Mouse (Mus musculus) heart, postnatal 36 days (tissue): Measurements from ENCODE around the gene Dhdh. TPM values are rescaled to one million over a fixed set of nuclear protein-coding genes. Genes with fewer than 3 reads are reported as not detected.
"Not testable (repeated sequence)": the region's sequence is repeated elsewhere in the genome, so short reads cannot be mapped to it uniquely, and the experiment has no call there.

Experiments
- DNase-seq, 2 experiments: peaks; one replicate each; pipeline ENCODE4 v3.0.0; 2021 to 2022
- intact Hi-C: fragments of 180-260 bp; cut with DNase I; formaldehyde crosslinking; loops from one replicate; pipeline ENCODE4 v1.15.1; 2025
- total RNA-seq, 2 experiments: library from RNA; stranded (reverse); gene quantifications; 2 replicates each; pipeline ENCODE4 v1.2.3; 2021

The Dhdh gene
- total RNA-seq, 2 experiments from 2014 or later: 7.6 to 7.7 TPM

DNA sequence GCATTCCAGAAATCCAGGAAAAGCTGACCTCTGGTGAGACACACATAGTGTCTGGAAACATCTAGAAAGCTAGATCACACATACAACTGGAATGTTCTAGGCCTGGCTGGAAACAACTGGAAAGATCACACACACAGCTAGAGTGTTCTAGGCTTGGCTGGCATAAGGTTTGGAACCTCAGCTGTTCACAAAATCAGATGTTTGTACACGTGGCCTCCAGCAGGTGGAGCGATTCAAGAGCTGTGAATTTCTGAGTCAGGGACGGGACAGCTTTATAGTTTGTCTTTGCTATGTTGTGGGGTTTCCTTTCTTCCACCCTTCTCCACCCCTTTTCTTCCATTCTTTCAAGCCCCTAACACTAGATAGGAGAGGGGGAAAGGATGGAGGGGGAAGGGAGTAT, 11.6 kb downstream of the Dhdh start:
- peak; percentile 57 to 60 for DNase-seq
- intact Hi-C loops: loop anchor here (1.0 to 2.0 kb wide), 2 partner anchors 50 to 84 kb away; partner anchors contain the start of genes Plekha4 and Ppp1r15a

DNA sequence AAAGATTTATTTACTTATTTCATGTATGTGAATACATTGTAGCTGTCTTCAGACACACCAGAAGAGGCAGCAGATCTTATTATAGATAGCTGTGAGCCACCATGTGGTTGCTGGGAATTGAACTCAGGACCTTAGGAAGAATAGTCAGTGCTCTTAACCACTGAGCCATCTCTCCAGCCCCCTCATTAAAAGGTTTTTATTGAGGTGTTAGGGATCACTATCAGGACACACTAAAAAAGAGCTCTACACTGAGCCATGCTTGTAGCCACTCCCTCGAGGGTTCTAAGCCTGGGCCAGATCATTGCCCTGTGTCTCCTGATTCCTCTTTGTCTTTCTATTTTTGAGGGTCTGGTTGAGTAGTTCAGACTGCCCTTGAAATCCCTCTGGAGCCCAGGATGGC, 12.2 kb downstream of the Dhdh start:
- no peak for DNase-seq
- intact Hi-C loops: loop anchor here (2.0 kb wide), 1 partner anchor 50 kb away; the partner anchor contains the start of genes Plekha4 and Ppp1r15a

DNA sequence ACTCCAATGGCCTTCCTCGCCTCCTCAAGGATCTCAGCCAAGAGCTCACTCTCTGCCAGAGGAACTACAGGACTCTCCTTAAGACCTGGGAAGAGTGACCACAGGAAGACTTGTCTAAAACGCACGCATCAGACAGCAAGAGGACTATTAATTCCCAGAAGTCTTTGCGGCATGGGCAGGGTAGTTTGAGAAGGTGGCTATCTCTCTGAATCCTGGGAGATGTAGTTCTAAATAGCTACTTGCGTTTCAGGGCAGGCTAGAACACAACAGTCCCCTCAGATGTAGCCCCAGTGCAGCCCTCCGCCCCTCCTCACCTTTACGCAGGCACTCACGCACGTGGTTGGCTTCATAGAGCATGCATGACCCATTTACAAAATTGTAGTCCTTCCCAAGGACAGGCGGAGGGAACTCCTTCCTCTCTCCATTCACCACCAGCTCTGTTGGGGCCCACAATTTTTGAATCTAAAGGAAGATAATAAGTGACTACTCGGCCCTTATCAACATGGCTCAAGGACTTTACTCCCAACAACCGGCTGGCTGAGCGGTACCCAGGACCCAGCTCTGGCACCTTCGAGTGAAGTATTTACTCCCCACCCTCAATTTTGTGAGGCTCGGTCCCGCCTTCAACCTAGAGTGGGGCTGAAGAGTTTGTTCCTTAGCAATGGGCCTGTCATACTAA, 13.2 kb downstream of the Dhdh start:
- intact Hi-C loops: no loop called here
- no peak for DNase-seq

DNA sequence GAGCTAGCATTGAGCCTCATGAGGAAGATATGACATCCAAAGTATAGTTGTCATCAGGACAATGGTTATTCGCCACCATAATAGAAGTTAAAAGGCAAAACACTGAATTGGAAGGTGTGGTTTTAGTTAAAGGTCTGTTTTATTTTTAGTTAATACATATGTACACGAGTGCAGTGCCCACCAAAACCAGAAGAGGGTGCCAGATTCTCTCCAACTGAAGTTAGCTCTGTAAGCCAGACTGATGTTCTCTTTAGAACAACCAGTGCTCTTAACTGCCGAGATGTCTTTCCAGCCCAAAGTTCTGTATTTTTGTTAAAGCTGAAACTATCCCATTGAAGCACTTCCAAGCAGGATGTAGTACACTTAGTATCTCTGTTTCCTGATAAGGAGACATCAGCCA, 17.7 kb downstream of the Dhdh start:
- intact Hi-C loops: loop anchor here (2.0 kb wide), 1 partner anchor 58 kb away; no protein-coding TSS in a partner anchor

DNA sequence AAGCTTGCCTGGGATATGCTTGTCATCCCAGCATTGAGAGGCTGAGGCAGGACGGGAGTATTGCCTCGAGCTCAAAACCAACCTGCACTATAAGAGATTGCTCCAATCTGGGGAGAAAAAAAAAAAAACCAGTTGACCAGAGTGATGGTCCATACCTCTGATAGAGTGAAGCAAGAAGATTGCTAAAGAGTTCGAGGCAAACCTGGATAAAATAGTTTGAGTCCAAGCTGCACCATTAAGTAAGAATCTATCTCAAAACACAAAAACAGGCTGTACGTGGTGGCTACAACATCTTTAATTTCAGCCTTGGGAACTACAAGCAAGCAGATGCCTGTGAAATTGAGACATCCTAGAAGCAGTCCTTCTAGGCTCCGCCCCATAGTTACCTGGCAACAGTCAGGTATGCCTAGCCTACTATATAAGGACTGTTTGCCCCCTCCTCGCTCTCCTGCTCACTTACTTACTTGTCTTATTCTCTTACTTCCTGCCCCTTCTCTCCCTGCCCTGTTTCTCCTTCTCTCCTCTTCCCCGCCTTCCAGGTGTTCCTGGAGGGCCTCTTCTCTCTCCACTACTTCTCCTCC, 21.4 kb downstream of the Dhdh start:
- DNase-seq: no peak
- intact Hi-C loops: no loop called here

More for the DNA sequence above, 17.7 kb downstream of the Dhdh start:
- peak; percentile 72 to 87 for DNase-seq

DNA sequence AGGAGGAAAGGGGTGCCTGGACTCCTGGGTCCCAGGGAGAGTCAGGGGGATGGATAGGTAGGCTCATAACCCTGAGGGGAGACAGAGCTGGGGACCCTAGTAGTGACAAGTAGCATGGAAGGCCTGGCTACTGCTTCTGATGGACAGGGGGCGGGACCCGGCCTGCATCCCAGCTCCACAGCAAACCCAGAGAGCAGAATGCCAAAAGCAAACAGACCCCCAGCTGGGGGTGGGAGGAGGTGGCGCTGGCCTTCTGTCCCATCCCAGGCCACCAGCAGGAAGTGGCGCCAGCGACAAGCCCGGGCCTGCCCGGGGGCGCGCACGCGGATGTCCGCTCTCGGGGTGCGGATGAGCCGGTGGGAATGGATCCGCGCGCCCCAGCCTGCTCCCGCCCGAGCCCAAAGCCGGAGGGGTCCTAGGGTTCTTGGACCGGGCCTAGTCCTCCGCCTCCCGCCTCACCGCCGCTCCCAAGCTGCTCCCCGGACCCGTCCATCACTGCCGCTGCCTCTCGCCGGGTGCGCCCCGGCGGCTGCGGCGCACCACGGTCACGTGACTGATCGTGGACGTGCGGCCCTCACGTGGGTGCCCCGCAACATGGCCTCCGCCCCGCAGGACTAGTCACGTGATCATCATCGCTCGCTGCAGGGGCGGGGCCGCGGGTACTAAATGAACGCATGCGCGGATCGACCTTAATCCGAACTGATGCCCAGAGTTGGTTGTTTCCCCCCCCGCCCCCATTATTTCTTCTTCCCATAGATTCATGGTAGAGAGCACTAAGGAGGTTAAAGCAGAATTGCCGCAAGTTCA, 22.1 kb downstream of the Dhdh start, which contains the start of gene Bax:
Gene Bax (minus strand): TSS at position 616 of the 807 bp plus-strand sequence.
- intact Hi-C loops: no loop called here
- peak; percentile 93 to 94 for DNase-seq

DNA sequence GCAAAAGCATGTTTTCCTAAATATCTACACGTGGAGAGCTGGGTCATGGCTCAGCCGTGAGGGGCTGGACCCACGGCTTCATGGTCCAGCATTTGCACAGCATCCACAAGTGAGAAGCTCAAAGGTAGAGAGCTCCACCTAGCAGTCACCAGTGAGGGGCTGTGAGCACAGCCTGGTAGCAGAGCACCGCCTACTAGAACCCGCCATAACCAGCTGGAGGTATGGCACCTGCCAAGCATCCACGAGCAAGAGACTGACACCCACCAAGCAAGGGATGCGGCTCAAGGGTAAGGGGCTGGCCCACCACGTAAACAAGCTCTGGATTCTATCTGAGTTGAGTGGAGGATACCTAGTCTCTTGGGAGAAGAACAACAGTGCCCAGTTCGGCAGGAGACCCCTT, 23.1 kb downstream of the Dhdh start:
- intact Hi-C loops: no loop called here
- DNase-seq: no peak

DNA sequence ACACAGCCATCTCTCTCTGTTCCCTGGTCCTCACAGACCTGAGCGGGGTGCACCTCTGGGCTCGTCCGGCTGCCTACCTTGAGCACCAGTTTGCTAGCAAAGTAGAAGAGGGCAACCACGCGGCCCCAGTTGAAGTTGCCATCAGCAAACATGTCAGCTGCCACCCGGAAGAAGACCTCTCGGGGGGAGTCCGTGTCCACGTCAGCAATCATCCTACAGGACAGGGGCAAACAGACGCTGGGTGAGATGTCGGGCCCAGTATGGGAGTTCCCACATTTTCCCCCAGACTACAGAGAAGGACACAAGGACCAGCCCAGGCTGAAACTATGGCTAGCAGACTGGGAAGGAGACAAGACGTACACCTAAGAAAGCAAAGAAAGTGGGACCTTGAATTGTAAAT, 23.5 kb downstream of the Dhdh start:
- intact Hi-C loops: no loop called here
- DNase-seq: no peak

DNA sequence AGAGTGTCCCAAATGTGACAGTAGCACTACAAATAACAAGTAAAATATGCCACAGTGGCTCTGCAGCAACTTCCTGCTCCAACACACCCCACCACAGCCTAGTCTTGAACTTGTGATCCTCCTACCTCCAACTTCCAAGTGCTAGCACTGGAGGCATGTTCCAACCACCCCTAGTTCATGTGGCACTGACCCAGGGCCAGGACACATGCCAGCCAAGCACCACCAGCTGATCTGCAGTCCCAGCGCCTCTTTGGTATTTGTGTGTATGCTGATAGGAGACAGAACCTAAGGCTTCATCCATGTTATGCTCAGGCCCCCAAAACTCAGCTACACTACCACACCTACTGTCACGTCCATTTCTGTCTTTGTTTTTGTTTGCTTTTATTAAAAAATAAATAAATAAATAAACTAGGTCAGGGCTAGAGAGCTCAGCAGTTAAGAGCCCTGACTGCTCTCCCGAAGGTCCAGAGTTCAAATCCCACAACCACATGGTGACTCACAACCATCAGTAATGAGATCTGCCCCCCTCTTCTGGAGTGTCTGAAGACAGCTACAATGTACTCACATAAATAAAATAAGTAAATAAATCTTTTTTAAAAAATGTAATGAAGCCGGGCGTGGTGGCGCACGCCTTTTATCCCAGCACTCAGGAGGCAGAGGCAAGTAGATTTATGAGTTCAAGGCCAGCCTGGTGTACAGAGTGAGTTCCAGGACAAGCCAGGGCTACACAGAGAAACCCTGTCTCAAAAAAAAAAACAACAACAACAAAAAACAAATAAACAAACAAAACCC, 24.4 kb downstream of the Dhdh start:
- intact Hi-C loops: no loop called here
- DNase-seq: no peak

DNA sequence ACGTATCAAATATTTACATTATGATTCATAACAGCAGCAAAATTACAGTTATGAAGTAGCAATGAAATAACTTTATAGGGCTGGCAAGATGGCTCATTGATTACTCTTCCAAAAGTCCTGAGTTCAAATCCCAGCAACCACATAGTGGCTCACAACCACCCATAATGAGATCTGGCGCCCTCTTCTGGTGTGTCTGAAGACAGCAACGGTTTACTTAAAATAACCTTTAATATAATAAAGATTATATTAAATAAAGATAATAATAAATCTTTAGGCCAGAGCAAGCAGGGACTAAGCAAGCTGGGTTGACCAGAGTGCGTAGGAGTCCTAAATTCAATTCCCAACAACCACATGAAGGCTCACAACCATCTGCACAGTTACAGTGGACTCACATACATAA, 25.7 kb downstream of the Dhdh start:
- intact Hi-C loops: not testable (repeated sequence)

DNA sequence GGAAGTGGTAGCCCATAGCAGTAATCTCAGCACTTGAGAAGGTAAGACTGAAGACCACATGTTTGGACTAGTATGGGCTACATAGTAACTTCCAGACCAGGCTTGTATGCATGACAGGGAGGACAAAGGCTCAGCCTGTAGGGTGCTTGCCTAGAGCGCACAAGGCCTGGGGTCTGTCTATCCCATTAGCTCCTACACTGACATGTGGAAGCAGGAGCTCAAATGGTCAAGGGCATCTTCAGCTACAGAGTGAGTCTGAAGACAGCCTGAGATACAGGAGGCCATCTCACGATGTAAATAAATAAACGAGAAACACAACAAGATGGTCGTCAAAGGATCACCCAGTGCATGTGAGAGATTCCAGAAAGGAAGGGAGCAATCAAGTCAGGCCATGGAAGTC, 26.3 kb downstream of the Dhdh start:
- intact Hi-C loops: no loop called here
- no peak for DNase-seq

More for the DNA sequence above, 25.7 kb downstream of the Dhdh start:
- not testable (repeated sequence) for DNase-seq

DNA sequence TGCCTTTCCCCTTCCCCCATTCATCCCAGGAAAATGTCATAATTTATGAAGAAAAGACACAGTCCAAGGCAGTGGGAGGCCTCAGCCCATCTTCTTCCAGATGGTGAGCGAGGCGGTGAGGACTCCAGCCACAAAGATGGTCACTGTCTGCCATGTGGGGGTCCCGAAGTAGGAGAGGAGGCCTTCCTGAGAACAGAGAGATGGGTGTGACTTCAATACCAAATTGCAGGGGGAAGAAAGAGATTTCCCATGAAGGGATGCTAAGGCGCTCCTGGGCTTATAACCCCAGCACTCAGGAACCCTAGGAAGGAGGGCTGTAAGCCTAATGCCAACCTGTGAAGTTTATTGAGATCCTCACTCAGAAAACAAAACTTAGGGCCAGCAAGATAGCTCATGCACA, 26.8 kb downstream of the Dhdh start:
- intact Hi-C loops: no loop called here
- no peak for DNase-seq

DNA sequence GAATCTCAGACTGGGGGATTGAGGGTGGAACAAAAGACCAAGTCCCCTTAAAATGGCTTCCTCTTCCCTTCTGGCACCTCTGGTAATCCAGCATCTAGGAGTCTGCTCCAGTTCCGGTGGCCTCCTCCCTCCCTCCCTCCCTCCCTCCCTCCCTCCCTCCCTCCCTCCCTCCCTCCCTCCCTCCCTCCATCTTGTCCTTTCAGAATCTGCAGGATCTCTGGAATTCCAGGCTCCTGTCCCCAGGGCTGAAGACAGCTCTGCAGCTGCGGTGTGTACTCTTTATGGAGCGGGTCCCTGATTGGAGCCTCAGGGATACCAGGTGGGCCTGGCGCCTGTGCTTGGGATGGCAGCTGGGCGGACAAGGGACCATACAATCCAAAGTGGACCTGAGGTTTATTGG, 27.3 kb downstream of the Dhdh start:
- intact Hi-C loops: no loop called here
- no peak for DNase-seq

DNA sequence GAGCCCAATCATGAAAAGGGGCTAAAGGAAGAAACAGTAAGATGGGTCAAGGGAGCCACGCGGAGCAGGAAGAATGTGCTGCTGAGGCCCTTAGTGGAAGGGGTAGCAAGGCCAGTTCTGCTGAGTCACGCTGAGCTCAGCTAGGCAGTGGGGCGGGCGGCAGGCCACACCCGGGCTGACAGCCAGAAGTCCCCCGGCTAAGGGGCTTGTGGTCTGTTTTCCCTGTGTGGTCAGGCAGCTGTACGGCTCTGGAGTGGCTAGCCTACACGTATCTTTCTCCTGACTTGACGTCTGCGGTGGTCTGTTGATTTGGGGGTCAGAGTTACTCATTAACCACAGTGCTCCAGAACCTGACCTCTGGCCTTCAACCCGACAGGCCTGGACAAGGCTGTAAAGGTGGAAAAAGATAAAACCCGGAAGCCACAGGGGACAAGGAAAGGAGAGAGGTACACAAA, 27.7 kb downstream of the Dhdh start:
- intact Hi-C loops: no loop called here
- DNase-seq: peak; percentile 71 to 77

DNA sequence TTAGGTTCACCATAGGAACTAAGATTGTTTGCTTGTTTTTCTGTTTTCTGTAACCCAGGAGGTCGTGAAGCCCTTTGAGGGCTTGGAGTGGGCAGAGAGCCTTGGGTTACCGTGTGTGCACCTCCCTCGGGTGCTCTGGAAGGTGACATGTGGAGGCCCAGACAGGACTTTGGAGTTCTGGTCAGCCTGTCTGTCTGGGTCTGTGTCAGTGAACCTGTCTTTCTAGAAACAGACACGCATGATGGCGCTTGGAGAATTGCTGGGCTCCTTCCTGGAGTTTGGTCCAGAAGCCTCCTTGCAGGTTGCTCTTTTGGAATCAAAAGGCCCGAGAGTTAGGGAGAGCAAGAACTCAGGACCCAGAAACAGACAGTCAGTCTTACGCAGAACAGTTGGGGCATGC, 28.2 kb downstream of the Dhdh start:
- peak in 1 of 2 experiments; percentile 57 for DNase-seq
- intact Hi-C loops: no loop called here

DNA sequence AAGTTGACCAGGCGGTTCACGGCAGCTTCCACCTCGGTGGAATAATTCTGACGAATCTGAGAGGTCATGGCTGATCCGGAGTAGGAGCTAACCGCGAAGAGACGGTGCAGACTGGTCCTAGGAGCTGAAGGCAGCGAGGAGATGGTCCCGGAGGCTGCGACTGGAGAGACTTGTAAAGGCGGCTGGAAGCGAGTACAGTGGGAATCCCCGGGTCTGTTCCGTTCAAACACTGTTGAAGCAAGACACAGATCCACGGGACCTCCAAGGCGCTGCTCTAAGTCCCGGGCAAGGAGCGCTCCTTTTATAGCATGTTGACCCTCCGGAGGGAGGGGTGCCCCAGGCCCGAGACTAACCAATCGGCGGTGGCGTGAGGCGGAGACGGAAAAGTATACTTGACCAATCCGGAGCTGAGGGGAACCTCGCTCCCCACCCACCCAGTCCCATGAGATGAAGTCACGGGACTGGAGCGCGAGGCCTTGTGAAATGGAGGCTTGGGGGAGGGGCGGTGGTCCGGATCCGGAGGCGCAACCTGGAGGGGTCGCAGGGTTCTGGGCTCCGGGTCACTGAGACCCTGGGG, 29.0 kb downstream of the Dhdh start, which contains the start of gene Ftl1:
Gene Ftl1 (minus strand): TSS at position 321 of the 577 bp plus-strand sequence.
- intact Hi-C loops: not testable (repeated sequence)
- DNase-seq: peak; percentile 93

DNA sequence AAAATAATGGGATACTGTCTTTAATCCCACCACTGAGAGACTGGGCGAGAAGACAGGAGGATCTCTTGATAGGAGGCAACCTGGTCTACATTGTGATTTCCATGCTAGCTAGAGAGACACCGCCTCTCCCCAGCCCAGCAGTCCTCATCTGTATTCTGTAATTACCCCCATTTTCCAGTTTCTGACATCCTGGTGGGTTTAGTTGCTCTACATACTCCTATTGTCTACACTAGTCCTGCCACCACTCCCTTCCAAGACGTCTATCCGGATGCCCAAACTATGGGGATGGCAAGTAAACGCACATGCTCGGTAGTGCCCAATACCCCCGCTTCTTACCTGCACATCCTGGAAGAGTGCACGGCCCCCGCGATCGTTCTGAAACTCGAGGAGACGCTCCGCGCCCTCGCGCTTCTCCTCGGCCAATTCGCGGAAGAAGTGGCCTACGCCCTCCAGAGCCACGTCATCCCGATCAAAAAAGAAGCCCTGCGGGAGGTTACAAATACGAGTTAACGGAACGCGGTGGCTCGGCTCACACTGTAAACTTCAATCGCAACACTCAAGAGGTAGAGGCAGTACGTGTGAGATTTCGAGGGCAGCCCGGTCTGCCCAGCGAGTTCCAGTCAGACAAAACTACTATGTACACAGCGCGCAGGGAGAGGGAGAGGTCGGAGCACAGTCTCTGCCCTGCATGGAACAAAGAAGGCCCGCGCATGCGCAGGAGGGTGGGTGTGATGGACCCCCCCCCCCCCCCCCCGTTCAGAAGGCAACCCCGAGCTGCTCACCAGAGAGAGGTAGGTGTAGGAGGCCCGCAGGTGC, 29.6 kb downstream of the Dhdh start:
- intact Hi-C loops: no loop called here
- peak; percentile 81 to 86 for DNase-seq

DNA sequence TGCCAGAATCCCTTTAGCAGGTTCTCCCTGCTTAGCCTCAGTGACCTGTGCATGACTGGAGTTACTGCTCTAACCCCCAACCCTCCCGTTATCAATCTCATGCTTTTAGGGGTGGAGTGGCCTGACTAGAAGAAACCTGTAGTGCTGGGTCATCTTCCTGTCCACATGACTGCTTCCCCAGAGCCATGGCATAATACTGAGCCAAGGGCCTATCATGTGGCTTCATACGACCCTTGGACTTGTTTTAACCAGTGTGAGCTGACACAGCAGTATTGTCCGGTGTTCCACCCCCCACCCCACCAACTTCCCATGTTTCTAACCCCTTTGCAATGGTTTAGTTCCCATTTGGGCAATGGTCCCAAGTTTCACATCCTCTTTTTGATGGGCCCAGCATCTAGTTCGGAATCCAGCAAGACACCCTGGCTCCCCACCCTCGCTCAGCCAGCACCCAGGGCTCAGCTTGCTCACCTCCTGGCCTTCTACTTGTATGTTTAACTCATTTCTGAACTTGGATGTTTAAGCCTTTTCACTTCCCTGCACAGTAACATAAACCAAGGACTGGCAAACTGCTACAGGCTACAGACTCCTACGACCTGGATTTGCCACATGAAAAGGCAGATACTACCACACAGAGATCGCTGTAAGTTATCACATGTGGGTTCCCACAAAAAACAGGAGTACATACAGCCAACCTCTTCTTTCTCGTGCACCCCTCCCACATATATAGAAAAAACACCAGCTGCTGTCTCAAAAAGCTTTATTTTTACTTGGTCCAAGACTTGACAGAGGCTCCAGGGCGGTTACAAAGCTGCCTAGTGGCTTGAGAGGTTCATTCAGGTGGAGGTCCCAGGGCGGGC, 31.2 kb downstream of the Dhdh start:
- intact Hi-C loops: no loop called here
- DNase-seq: no peak
